Mouse (Mus musculus) bone marrow, adult 2 months (tissue): ENCODE measurements around the gene Tmcc3.

Experiments
- CTCF ChIP-seq: fragments of 200-500 bp; IDR thresholded peaks from 2 replicates; pipeline ENCODE4 v1.5.1; 2011; ENCODE audit warnings: low read length, control low read depth; ENCODE audit not compliant: control insufficient read depth, insufficient read depth
- POLR2A ChIP-seq: fragments of 200-500 bp; IDR thresholded peaks from 2 replicates; pipeline ENCODE4 v1.6.1; 2011; ENCODE audit warnings: low read depth, mild to moderate bottlenecking, control low read depth, low read length, borderline replicate concordance; ENCODE audit not compliant: control insufficient read depth

DNA sequence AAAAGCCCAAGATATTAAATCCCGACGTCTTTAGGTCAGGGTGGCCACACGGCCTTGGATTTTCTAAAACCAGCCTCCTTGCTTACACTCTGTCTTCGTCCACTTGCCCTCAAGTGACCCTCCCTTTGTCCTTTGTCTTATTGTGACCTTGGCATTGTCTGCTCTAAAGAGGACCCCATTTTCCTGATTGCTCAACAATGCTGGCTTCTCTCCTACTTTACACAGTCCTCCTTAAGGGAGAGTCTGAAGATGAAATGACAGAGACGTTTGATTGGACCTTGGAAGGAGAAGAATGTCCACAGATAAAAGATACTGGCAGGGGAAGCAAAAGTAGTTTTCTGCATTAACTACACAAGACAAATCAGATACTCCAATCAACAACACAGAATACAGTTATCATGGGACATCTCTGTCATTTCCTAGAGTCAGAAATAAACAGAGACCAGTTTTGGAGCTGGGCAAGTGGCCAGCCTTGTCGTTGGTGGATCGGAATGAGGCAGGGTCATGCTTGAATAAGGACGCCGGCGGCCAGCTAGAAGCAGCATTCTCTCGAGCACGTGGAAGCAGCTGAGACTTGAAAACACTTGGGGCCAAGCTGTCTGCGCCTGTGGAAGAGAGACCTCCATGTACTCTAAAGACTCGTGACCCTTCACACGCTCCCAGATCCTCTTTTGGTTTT lies 150.8 kb downstream of the Tmcc3 start:
- TF ChIP-seq POLR2A (no peak), CTCF (no peak)
